Mouse (Mus musculus): ENCODE data around the gene Hesx1. TPM values are rescaled to one million over a fixed set of nuclear protein-coding genes. Genes with fewer than 3 reads are reported as not detected.
"Not testable (repeated sequence)": the region's sequence is repeated elsewhere in the genome, so short reads cannot be mapped to it uniquely, and the experiment has no call there.

Hesx1 gene
- polyA plus RNA-seq (2014; fragmentation: Nextera tagmentation; extraction: Ambion mirVana), result 0.31 and 0.37 TPM in 2 replicates

- Histone ChIP-seq H3K9ac (ENCODE audit: low read length) (peak within 1 kb of the TSS; percentile 5; the same call in 1 of the 2 replicates), H3K27ac (ENCODE audit: low read depth) (peak within 1 kb of the TSS; percentile 5; the same call in 1 of the 2 replicates), H3K4me3 (ENCODE audit: low read depth, low read length) (peak within 1 kb of the TSS; percentile 18), H3K4me1 (replicated peaks; ENCODE audit: control insufficient read depth, insufficient read depth, low read length) (peaks cover 7% of the 10 kb centered on the region), H3K9me3 (ENCODE audit: control insufficient read depth, low read length) (no peaks in the 10 kb centered on the region), H3K4me2 (ENCODE audit: low read length) (peak within 1 kb of the TSS; percentile 48), H3K36me3 (ENCODE audit: control insufficient read depth, insufficient read depth, low read length) (no peaks in the 10 kb centered on the region), H3K27me3 (replicated peaks; ENCODE audit: control insufficient read depth, insufficient read depth, low read length) (no peaks in the 10 kb centered on the region)
- WGBS, result 7% methylated on average over 16 of the region's 16 CpGs
- peak; percentile 82 for DNase-seq (ENCODE audit: low spot score)
- peak; percentile 71 for ATAC-seq (replicated peaks; ENCODE audit: low FRiP score, low TSS enrichment, low read depth)
Measured at GRCm38 (mm10) chr14:26994211-26994741, at the start of gene Hesx1. Gene Hesx1, plus strand, starts transcription at chr14:26994416.

GRCm38 (mm10) chr14:26956139-26956538 lies 38.1 kb upstream of the Hesx1 start:
- not testable (repeated sequence) for H3K9ac ChIP-seq (ENCODE audit: low read length); DNase-seq (ENCODE audit: low spot score); H3K4me3 ChIP-seq (ENCODE audit: low read depth, low read length); H3K27me3 ChIP-seq (replicated peaks; ENCODE audit: control insufficient read depth, insufficient read depth, low read length); H3K9me3 ChIP-seq (ENCODE audit: control insufficient read depth, low read length); H3K4me1 ChIP-seq (replicated peaks; ENCODE audit: control insufficient read depth, insufficient read depth, low read length); H3K4me2 ChIP-seq (ENCODE audit: low read length); H3K27ac ChIP-seq (ENCODE audit: low read depth); ATAC-seq (replicated peaks; ENCODE audit: low FRiP score, low TSS enrichment, low read depth)
- 86% methylated on average over 2 of the region's 2 CpGs for WGBS
- H3K36me3 ChIP-seq (ENCODE audit: control insufficient read depth, insufficient read depth, low read length), result peaks cover 40% of the 10 kb centered on the region

- no peak overlapping the region for H3K4me3 ChIP-seq (ENCODE audit: low read depth, low read length)
- H3K27me3 ChIP-seq (replicated peaks; ENCODE audit: control insufficient read depth, insufficient read depth, low read length), result no peaks in the 10 kb centered on the region
- DNase-seq (ENCODE audit: low spot score) (no peak), ATAC-seq (replicated peaks; ENCODE audit: low FRiP score, low TSS enrichment, low read depth) (no peak)
- no peak overlapping the region for H3K27ac ChIP-seq (ENCODE audit: low read depth)
- no peaks in the 10 kb centered on the region for H3K4me1 ChIP-seq (replicated peaks; ENCODE audit: control insufficient read depth, insufficient read depth, low read length)
- peaks cover 43% of the 10 kb centered on the region for H3K36me3 ChIP-seq (ENCODE audit: control insufficient read depth, insufficient read depth, low read length)
- H3K9me3 ChIP-seq (ENCODE audit: control insufficient read depth, low read length), result no peaks in the 10 kb centered on the region
- H3K4me2 ChIP-seq (ENCODE audit: low read length), result no peak overlapping the region
- H3K9ac ChIP-seq (ENCODE audit: low read length), result no peak overlapping the region
- WGBS, result 81% methylated on average over 1 of the region's 1 CpGs
Measured at GRCm38 (mm10) chr14:26960518-26960917, 33.7 kb upstream of the Hesx1 start.

- DNase-seq (ENCODE audit: low spot score), result no peak
- ATAC-seq (replicated peaks; ENCODE audit: low FRiP score, low TSS enrichment, low read depth), result no peak
- H3K4me2 ChIP-seq (ENCODE audit: low read length), result peak overlapping the region; percentile 73
- 70% methylated on average over 3 of the region's 3 CpGs for WGBS
- H3K4me3 ChIP-seq (ENCODE audit: low read depth, low read length), result peak overlapping the region; percentile 63
- peak overlapping the region; percentile 92 for H3K9ac ChIP-seq (ENCODE audit: low read length)
- H3K27ac ChIP-seq (ENCODE audit: low read depth), result no peak overlapping the region
- no peaks in the 10 kb centered on the region for H3K27me3 ChIP-seq (replicated peaks; ENCODE audit: control insufficient read depth, insufficient read depth, low read length)
- H3K9me3 ChIP-seq (ENCODE audit: control insufficient read depth, low read length), result no peaks in the 10 kb centered on the region
- peaks cover 5% of the 10 kb centered on the region; the same call in 1 of the 2 replicates for H3K36me3 ChIP-seq (ENCODE audit: control insufficient read depth, insufficient read depth, low read length)
- H3K4me1 ChIP-seq (replicated peaks; ENCODE audit: control insufficient read depth, insufficient read depth, low read length), result peaks cover 8% of the 10 kb centered on the region
Measured at GRCm38 (mm10) chr14:26969164-26969563, 25.1 kb upstream of the Hesx1 start.

GRCm38 (mm10) chr14:26969856-26970407 lies 24.3 kb upstream of the Hesx1 start:
- Histone ChIP-seq H3K4me2 (ENCODE audit: low read length) (peak overlapping the region; percentile 73), H3K9me3 (ENCODE audit: control insufficient read depth, low read length) (no peaks in the 10 kb centered on the region), H3K27ac (ENCODE audit: low read depth) (peak overlapping the region; percentile 79), H3K27me3 (replicated peaks; ENCODE audit: control insufficient read depth, insufficient read depth, low read length) (no peaks in the 10 kb centered on the region), H3K36me3 (ENCODE audit: control insufficient read depth, insufficient read depth, low read length) (no peaks in the 10 kb centered on the region), H3K9ac (ENCODE audit: low read length) (peak overlapping the region; percentile 92), H3K4me1 (replicated peaks; ENCODE audit: control insufficient read depth, insufficient read depth, low read length) (peaks cover 8% of the 10 kb centered on the region), H3K4me3 (ENCODE audit: low read depth, low read length) (peak overlapping the region; percentile 63)
- ATAC-seq (replicated peaks; ENCODE audit: low FRiP score, low TSS enrichment, low read depth) (peak; percentile 85), DNase-seq (ENCODE audit: low spot score) (peak; percentile 87)
- WGBS, result under 1% methylated on average over 62 of the region's 62 CpGs

GRCm38 (mm10) chr14:26970439-26970932 lies 23.7 kb upstream of the Hesx1 start:
- H3K4me1 ChIP-seq (replicated peaks; ENCODE audit: control insufficient read depth, insufficient read depth, low read length), result peaks cover 8% of the 10 kb centered on the region
- peak overlapping the region; percentile 79 for H3K27ac ChIP-seq (ENCODE audit: low read depth)
- peak; percentile 99 for ATAC-seq (replicated peaks; ENCODE audit: low FRiP score, low TSS enrichment, low read depth)
- H3K9me3 ChIP-seq (ENCODE audit: control insufficient read depth, low read length), result no peaks in the 10 kb centered on the region
- peak overlapping the region; percentile 63 for H3K4me3 ChIP-seq (ENCODE audit: low read depth, low read length)
- H3K9ac ChIP-seq (ENCODE audit: low read length), result peak overlapping the region; percentile 92
- DNase-seq (ENCODE audit: low spot score), result peak; percentile 100
- H3K27me3 ChIP-seq (replicated peaks; ENCODE audit: control insufficient read depth, insufficient read depth, low read length), result no peaks in the 10 kb centered on the region
- H3K36me3 ChIP-seq (ENCODE audit: control insufficient read depth, insufficient read depth, low read length), result no peaks in the 10 kb centered on the region
- WGBS, result under 1% methylated on average over 52 of the region's 53 CpGs
- H3K4me2 ChIP-seq (ENCODE audit: low read length), result peak overlapping the region; percentile 73

- Histone ChIP-seq H3K4me1 (replicated peaks; ENCODE audit: control insufficient read depth, insufficient read depth, low read length) (peaks cover 8% of the 10 kb centered on the region), H3K9ac (ENCODE audit: low read length) (peak within 1 kb of the TSS; percentile 92), H3K9me3 (ENCODE audit: control insufficient read depth, low read length) (no peaks in the 10 kb centered on the region), H3K27me3 (replicated peaks; ENCODE audit: control insufficient read depth, insufficient read depth, low read length) (no peaks in the 10 kb centered on the region), H3K4me3 (ENCODE audit: low read depth, low read length) (peak within 1 kb of the TSS; percentile 63), H3K4me2 (ENCODE audit: low read length) (peak within 1 kb of the TSS; percentile 73), H3K36me3 (ENCODE audit: control insufficient read depth, insufficient read depth, low read length) (no peaks in the 10 kb centered on the region), H3K27ac (ENCODE audit: low read depth) (peak within 1 kb of the TSS; percentile 79)
- ATAC-seq (replicated peaks; ENCODE audit: low FRiP score, low TSS enrichment, low read depth) (no peak), DNase-seq (ENCODE audit: low spot score) (no peak)
- WGBS, result 40% methylated on average over 10 of the region's 10 CpGs
Measured at GRCm38 (mm10) chr14:26971106-26971789, 23.0 kb upstream of the Hesx1 start, which contains the start of gene Appl1. Gene Appl1, minus strand, starts transcription at chr14:26971232.

- DNase-seq (ENCODE audit: low spot score), result no peak
- WGBS, result 77% methylated on average over 2 of the region's 2 CpGs
- Histone ChIP-seq H3K4me3 (ENCODE audit: low read depth, low read length) (no peak overlapping the region), H3K4me1 (replicated peaks; ENCODE audit: control insufficient read depth, insufficient read depth, low read length) (peaks cover 8% of the 10 kb centered on the region), H3K4me2 (ENCODE audit: low read length) (no peak overlapping the region), H3K27me3 (replicated peaks; ENCODE audit: control insufficient read depth, insufficient read depth, low read length) (no peaks in the 10 kb centered on the region), H3K27ac (ENCODE audit: low read depth) (no peak overlapping the region), H3K36me3 (ENCODE audit: control insufficient read depth, insufficient read depth, low read length) (no peaks in the 10 kb centered on the region), H3K9me3 (ENCODE audit: control insufficient read depth, low read length) (no peaks in the 10 kb centered on the region), H3K9ac (ENCODE audit: low read length) (no peak overlapping the region)
- ATAC-seq (replicated peaks; ENCODE audit: low FRiP score, low TSS enrichment, low read depth), result no peak
Measured at GRCm38 (mm10) chr14:26973089-26973488, 21.1 kb upstream of the Hesx1 start.
